Mouse (Mus musculus) lung, postnatal 10 days (tissue): ENCODE measurements at regions not wholly inside any gene's neighbourhood (a gene's known extent, or its start where the extent isn't known, plus 50 kb on each side); places are given as distances from the start of the nearest gene placed in this dataset.
A peak's percentile ranks its signal among the peaks of the same experiment; 100 is the strongest.

ENCODE experiments used
- DNase-seq: peaks from one replicate; pipeline ENCODE4 v3.0.0; 2021

DNA sequence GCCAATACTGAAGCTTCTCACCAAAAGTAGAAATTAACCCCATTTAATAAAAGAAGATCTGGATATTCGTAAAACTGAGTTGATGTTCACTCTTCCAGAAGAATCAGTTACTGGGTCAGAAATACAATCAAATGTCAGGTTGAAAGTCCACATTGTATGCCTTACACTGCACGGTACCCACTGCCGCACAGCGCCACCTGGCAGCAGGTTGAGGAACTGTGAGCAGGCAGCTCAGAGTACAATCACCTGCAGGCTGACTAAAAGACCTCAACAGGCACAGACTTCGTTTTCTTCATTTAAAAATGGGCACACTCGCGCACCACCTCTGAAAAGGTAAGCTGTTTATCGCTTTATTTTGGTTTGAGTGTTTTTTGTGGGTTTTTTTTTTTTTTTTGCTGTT is 341.8 kb upstream of the Mms22l start:
- DNase-seq, result peak; percentile 24

DNA sequence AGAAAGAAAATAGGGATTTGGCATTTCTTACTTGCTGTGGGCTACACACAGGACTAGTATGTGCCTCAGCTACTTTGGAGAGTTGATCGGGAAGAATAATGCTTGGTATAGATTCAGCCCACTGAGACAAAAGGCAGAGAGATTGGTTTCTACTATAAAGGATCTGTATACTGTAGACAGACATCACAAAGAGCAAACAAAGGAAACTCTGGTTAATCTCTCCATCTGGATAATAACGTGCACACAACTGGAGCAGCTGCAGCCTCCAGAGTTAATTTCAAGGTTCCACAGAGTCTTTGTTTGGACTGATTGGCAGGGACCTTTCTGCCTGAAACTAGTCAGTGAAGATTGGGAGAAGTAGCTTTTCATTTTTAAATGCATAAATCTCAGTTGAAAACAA is 322.5 kb upstream of the Mms22l start:
- DNase-seq, result no peak

DNA sequence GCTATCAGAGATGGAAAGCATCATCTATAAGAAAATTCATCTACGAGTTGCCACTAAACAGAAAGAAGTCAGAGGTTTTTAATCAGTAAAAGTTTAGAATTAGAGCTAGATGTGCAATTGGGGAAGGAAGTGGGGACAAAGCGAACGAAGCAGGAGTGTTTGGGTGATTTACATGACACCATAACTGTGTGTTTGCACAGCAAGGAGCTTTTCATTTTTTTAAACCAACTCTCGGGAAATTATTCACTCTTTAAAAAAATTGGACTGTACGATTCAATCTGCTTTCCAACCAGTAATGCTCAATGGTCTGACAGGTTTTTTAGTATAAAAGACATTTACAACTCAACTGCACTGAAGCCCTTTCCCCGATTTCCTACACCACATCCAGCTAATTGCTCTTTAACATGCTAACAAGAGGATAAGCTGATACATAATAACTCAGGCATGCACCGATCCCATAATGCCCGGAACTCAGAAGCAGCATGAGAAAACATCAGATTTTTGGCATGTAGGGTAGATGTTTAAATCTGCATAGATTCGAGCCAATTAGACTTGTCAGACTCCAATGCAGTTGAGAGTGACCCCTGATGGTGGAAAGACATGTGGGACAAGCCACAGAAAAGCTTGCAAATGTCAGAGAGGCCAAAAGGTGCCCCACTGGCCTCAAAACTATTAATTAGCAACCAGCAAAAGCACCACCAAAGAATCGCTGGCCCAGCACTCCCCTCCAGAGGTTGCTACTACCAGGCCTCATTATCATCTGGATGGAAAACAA is 282.8 kb upstream of the Mms22l start:
- no peak for DNase-seq

DNA sequence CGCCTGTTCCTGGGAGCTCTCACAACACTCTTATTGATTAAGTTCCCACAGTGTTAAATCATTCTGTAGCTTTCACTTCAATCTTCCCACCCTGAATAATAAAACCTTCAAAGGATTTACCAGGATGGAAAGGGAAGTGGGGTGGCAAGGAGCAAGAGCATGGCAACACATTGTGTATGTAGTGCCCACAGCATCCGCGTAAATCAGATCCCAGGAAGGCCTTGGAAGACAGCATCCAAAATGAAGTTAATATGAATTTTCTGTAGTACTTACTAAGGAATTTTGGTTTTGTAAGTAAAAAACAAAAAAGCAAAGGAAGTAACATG is 282.3 kb upstream of the Mms22l start:
- no peak for DNase-seq

DNA sequence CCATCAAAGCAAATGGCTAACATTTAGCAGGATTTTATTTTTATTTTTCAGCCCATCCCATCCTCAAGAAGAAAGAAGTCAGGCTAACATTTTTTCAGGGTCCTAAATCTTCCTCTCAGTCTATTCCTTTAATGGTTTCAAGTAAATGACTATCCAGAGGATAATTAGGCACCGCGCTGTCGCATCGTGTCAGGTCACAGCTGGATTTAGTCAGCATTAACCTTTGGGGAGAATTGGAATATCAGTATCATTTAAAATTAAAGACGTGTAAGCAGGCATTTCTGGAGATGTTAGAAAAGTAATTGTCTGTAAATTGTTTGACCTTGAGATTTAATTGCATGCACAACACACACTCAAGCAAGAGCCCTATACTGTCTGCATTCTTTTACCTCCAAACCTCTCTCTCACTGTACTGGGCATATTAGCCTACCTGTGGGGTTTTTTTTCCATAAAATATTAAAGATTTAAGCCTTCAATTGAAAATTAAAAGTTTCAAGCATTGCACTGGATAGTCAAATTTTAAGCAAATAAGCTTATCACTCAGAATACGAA is 277.8 kb upstream of the Mms22l start:
- DNase-seq, result no peak

DNA sequence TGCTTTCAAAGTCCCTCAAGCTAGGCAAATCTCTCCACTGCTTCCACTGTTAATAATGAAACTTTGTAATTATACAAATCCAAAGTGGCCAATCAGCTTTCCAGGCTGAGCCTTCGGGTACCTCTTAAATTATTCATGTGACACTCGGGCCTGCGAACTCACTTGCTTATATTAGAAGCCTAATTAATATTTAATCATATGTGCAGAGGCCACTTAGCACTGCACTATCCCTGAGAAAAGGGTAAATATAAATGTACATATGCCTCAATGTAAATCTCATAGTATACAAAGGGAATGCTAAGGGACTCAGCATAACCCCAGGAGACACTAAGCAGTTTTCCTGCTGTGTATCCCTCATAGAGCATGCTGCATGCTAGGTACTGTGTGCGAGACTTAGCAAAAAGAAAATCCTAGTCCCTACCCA is 277.2 kb upstream of the Mms22l start:
- DNase-seq, result no peak

DNA sequence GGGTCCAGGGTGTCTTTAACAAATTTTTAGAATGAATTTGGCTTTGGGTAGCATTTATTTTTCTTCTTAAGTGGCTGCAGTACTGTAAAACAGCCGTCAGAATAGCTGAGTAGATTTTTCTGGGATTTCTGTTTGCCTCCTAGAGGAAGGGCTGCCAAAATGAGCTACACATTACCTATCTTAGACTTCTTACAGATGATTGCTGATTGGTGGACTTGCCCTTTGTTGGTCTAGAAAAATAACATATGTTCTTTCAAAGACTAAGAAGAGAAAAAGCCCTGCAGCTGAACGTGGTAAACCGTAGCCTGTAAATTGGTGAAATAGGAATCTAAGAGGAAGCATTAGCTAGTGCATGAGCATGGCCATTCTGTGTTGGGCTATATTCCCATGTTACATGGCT is 276.7 kb upstream of the Mms22l start:
- DNase-seq, result no peak

DNA sequence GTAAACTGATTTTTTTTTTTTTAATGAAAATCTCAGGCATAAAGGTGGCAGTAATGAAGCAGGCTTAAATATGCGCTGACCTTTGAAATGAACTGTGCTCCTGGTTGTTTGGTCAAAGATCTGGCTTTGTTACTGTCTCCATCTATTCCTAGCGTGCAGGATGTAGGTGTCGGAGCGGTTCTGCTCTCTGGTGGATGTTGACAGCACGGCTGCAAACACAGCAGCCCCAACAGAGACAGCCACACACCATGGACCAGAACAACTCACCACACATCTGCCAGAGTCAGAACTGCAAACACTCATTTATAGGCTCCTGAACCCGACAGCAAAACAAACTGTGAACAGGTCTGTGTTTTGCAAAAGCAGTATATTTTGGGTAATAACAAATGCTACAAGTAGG is 251.1 kb upstream of the Mms22l start:
- DNase-seq, result no peak

DNA sequence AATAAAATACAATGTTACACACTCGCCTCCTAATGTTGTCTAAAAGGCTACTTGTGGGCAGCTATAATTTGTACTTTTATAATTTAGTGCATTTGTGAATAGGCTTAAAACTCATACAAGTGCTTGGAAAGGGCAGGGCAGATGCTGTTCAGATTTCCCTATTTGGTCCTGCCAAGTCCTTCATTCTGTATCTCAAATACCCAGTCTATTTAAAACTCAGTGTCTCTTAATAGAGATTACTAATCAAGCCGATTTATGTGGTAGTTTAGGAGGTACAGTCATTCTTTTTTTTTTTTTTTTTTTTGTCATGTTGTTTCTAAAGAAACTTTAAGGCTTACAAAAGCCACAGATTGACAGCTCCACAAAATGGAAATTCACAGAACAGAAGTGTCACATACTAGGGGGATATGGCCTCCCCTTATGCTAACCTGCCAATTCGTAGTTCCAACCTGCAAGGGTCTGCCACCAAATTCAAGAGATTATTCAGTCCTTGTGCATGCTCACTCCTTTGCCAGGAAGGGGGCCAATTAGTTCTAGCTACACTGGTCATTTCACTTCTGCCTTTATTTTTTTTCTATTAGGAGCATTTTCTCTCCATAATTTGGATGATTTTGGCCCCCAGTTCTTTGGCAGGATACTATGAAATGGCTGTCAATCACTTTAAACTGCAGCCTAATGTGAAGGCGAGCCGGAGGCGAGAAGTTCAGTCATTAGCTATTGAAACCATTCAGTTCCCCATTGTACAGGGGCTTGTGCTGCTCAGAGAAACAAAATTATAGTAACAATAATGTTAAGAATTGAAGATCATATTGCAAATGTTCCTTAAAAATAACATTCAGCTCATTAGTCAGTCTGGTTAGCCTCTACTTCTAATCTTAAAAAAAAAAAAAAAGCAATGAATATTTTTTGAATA is 247.9 kb upstream of the Mms22l start:
- DNase-seq, result no peak

DNA sequence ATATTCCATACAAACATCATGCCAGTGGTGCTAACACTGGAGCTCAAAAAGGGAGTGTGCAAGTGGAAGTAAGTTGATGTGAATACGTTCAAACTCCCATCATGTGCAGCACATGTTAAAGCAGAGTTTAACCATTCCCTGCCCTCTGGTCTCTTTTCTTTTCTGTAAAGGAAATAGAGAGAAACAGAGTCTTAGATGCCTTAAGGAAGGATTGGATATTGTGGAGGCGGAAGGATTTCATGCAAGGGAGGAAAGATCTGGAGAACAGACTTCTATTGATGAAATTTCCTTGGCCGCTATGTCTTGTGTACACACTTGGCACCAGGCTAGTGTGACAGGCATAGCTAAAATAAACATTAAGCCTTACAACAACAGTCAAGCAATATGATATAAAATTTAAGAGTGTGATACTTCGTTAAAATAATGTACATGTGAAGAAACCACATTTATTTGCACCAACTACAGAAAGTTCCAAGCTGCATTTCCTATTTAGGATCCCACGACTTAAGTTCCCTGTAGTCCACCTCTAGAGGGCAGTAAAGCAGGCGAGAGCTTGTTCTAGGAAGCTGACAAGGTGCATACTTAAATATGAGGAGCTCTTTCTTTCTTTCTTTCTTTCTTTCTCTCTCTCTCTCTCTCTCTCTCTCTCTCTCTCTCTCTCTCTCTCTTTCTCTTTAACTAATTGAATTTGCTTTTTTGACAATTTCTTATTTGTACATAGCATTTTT is 246.8 kb upstream of the Mms22l start:
- peak; percentile 16 for DNase-seq

DNA sequence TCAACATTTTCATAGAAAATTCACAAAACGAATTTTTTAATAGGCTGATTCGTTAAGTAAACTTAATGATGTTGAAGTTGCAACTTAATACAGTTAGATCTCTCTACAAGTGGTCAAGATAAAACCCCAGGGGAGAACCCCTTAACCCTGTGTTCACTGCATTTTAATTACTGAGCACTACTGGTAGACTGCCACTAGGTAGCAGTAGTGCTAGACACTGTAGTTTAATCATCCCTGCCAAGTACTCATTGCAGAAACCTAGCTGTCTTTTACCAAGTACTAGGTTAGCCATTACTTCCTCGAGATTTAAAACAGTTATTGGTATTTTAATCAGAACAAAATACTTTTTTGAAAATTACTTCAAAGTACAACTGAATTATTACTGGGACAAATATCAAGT is 218.1 kb upstream of the Mms22l start:
- no peak for DNase-seq
